Mouse (Mus musculus) forebrain, postnatal 0 days (tissue): ENCODE measurements at regions not wholly inside any gene's neighbourhood (a gene's known extent, or its start where the extent isn't known, plus 50 kb on each side); places are given as distances from the start of the nearest gene placed in this dataset.
A peak's percentile ranks its signal among the peaks of the same experiment; 100 is the strongest.

Source experiments
- ATAC-seq: fragments of 200-750 bp; cut with Nextera tagmentation; 2 replicates; pipeline ENCODE4 v1.8.0; 2017; ENCODE audit warnings: mild to moderate bottlenecking, moderate library complexity
- DNase-seq: peaks from one replicate; pipeline ENCODE4 v3.0.0-alpha.2; 2015
- H3K27ac ChIP-seq: fragments of 300-500 bp; sonication (generic); 2 replicates; pipeline ENCODE4 v1.5.1; 2014; ENCODE audit warnings: low read depth, mild to moderate bottlenecking, antibody characterized with exemption, low read length, moderate library complexity, mixed read lengths
- H3K27me3 ChIP-seq: fragments of 300-500 bp; sonication (generic); 2 replicates; pipeline ENCODE4 v1.6.1; 2014; ENCODE audit warnings: mild to moderate bottlenecking, low read length, mixed read lengths; ENCODE audit not compliant: insufficient read depth
- H3K36me3 ChIP-seq: fragments of 300-500 bp; sonication (generic); 2 replicates; pipeline ENCODE4 v1.6.1; 2014; ENCODE audit warnings: mild to moderate bottlenecking, moderate library complexity; ENCODE audit not compliant: insufficient read depth
- H3K4me1 ChIP-seq: fragments of 300-500 bp; sonication (generic); 2 replicates; pipeline ENCODE4 v1.6.1; 2014; ENCODE audit warnings: antibody characterized with exemption; ENCODE audit not compliant: insufficient read depth
- H3K4me2 ChIP-seq: fragments of 300-500 bp; sonication (generic); 2 replicates; pipeline ENCODE4 v1.6.1; 2014; ENCODE audit warnings: low read depth, mild to moderate bottlenecking, moderate library complexity
- H3K4me3 ChIP-seq: fragments of 300-500 bp; sonication (generic); 2 replicates; pipeline ENCODE4 v1.5.1; 2014; ENCODE audit warnings: low read depth, low read length, mixed read lengths
- H3K9ac ChIP-seq: fragments of 300-500 bp; sonication (generic); 2 replicates; pipeline ENCODE4 v1.6.1; 2014; ENCODE audit warnings: mild to moderate bottlenecking
- H3K9me3 ChIP-seq: fragments of 300-500 bp; sonication (generic); 2 replicates; pipeline ENCODE4 v1.6.1; 2016; ENCODE audit warnings: low read length
- CTCF ChIP-seq: sonication (generic); IDR thresholded peaks from 2 replicates; pipeline ENCODE4 v1.5.1; 2016; ENCODE audit warnings: antibody characterized with exemption, control low read depth, low read depth
- WGBS: fragments of 180-500 bp; shearing (Covaris S2); extraction: QIAGEN DNeasy Blood & Tissue Kit; methylation state at CpG from one replicate; pipeline ENCODE4 v1.1.7; 2014; 5-methylcytosine and 5-hydroxymethylcytosine counted together

DNA sequence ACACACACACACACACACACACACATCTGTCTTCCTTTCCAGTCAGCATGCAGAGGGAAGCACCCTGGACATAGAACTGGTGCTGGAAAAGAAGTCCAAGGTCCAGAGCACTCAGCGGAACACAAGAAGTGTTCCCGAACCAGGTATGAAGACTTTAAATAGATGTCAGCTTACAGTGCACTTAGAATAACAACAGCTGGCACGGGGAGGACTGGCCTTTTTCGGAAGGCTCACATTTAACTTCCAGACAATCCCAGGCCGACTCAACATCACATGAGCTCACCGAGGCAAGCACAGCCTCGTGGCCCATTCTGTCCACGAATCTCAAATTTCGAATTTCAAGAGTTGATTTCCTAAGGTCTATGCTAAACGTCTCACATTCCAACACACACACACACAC is 70.9 kb upstream of the Slc25a33 start:
- no peaks in the 10 kb centered on the region for H3K36me3 ChIP-seq
- H3K9me3 ChIP-seq, result no peaks in the 10 kb centered on the region
- TF ChIP-seq CTCF, result no peak
- no peak overlapping the region for H3K27ac ChIP-seq
- H3K27me3 ChIP-seq, result no peaks in the 10 kb centered on the region
- no peaks in the 10 kb centered on the region for H3K4me1 ChIP-seq
- H3K4me2 ChIP-seq, result no peak overlapping the region
- DNase-seq (no peak), ATAC-seq (no peak)
- no peak overlapping the region for H3K9ac ChIP-seq
- WGBS, result 83% methylated on average over 10 of the region's 10 CpGs
- H3K4me3 ChIP-seq, result no peak overlapping the region

DNA sequence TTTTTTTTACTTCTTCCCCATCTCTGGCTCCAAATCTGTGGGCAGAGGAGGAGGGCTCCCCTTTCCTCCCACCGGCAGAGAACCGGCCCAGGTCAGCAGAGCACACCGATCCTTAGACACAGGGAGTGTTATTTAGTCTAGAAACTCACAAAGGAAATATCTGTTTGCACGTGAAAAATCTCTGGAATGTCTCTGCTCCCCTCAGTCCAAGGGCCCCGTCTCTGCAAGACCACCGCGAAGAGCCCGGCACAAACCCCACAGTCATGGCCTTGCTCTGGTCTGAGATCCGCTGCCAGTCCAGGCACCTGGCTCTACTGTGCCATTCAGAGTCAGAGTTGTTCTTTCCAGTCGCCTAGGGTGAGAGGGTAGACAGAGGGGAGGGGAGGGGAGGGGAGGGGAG is 69.7 kb upstream of the Slc25a33 start:
- 66% methylated on average over 9 of the region's 10 CpGs for WGBS
- no peak for TF ChIP-seq CTCF
- no peak for DNase-seq

DNA sequence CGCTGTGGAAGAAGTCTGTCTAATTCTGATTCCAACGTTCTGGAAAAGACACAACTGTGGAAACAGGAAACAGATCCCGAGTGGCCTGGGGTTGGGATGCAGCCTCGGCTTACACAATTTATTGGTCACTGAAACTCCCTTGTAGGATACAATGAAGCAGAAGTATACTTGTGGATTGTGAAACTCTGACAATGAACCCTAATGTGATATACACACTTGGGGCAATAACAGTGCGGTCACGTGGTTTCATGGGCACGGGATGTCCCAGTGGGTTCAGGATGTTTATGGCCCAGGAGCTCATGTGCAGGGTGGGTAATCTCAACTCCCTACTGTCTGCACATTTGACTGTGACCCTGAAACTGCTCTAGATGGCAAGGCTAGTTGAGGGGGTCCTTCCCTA is 68.8 kb upstream of the Slc25a33 start:
- Histone ChIP-seq H3K4me1 (no peaks in the 10 kb centered on the region), H3K4me2 (no peak overlapping the region), H3K36me3 (no peaks in the 10 kb centered on the region), H3K9me3 (no peaks in the 10 kb centered on the region), H3K27me3 (no peaks in the 10 kb centered on the region), H3K9ac (no peak overlapping the region), H3K4me3 (no peak overlapping the region), H3K27ac (no peak overlapping the region)
- no peak for DNase-seq
- TF ChIP-seq CTCF, result no peak
- no peak for ATAC-seq
- WGBS, result 90% methylated on average over 7 of the region's 7 CpGs

More for the DNA sequence above, 69.7 kb upstream of the Slc25a33 start:
- Histone ChIP-seq H3K27me3 (no peaks in the 10 kb centered on the region), H3K4me3 (no peak overlapping the region), H3K9ac (no peak overlapping the region), H3K27ac (no peak overlapping the region), H3K9me3 (no peaks in the 10 kb centered on the region), H3K4me1 (no peaks in the 10 kb centered on the region), H3K36me3 (no peaks in the 10 kb centered on the region), H3K4me2 (no peak overlapping the region)
- no peak for ATAC-seq

GRCm38 (mm10) chr4:149841856-149842255 is 67.8 kb upstream of the Slc25a33 start:
- no peak overlapping the region for H3K4me2 ChIP-seq
- 66% methylated on average over 6 of the region's 6 CpGs for WGBS
- no peaks in the 10 kb centered on the region for H3K36me3 ChIP-seq
- H3K9me3 ChIP-seq, result no peaks in the 10 kb centered on the region
- no peaks in the 10 kb centered on the region for H3K27me3 ChIP-seq
- no peak for DNase-seq
- no peaks in the 10 kb centered on the region for H3K4me1 ChIP-seq
- H3K27ac ChIP-seq, result no peak overlapping the region
- H3K9ac ChIP-seq, result no peak overlapping the region
- H3K4me3 ChIP-seq, result no peak overlapping the region
- TF ChIP-seq CTCF, result peak; percentile 65
- no peak for ATAC-seq

DNA sequence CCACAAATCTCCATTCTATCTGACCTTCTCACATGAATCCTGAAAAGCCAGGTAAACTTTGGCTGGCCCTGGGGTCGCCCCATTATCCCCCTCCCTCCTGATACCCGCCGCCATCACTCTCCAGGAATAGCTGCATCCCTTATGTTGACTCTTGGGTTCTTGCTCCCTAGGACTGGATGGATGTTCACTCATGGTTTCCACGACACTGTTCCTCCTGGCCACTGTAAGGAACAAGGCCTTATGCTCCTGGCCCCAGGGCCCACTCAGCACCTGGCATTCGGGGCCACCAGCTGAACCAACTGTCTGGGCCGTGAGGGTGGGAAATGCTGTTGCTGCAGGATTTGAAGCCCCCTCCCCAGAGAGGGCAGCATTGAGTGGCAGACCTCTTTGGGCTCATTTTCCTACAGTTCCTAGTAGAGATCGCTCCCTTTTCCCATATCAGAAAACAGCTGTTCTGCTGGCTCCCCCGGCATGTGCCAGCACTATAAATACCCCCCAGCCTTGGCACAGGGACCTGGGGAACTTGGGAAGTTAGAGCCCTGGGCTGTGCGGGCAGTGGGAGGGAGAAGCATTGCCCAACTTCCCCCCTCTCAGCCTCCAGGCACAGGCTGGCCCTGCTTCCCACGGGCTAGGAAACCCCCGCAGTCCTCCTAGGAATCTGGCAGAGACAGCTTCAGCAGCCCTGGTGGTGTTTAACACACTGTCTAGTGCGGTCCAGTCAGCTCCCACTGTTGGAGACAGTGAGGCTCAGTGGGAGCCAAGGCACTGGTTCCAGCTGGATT is 66.6 kb upstream of the Slc25a33 start:
- 61% methylated on average over 12 of the region's 12 CpGs for WGBS
- Histone ChIP-seq H3K27me3 (no peaks in the 10 kb centered on the region), H3K4me2 (no peak overlapping the region), H3K27ac (no peak overlapping the region), H3K9ac (no peak overlapping the region), H3K9me3 (no peaks in the 10 kb centered on the region), H3K36me3 (no peaks in the 10 kb centered on the region), H3K4me3 (no peak overlapping the region), H3K4me1 (no peaks in the 10 kb centered on the region)
- ATAC-seq (peak; percentile 92), DNase-seq (peak; percentile 54)
- no peak for TF ChIP-seq CTCF

- H3K27me3 ChIP-seq, result no peaks in the 10 kb centered on the region
- 21% methylated on average over 3 of the region's 3 CpGs for WGBS
- no peak overlapping the region for H3K4me3 ChIP-seq
- H3K27ac ChIP-seq, result no peak overlapping the region
- TF ChIP-seq CTCF, result peak; percentile 47
- H3K4me1 ChIP-seq, result no peaks in the 10 kb centered on the region
- no peaks in the 10 kb centered on the region for H3K36me3 ChIP-seq
- no peak overlapping the region for H3K9ac ChIP-seq
- H3K9me3 ChIP-seq, result no peaks in the 10 kb centered on the region
- DNase-seq, result no peak
- no peak overlapping the region for H3K4me2 ChIP-seq
- ATAC-seq, result no peak
Observed at GRCm38 (mm10) chr4:149838682-149839081, 64.6 kb upstream of the Slc25a33 start.

DNA sequence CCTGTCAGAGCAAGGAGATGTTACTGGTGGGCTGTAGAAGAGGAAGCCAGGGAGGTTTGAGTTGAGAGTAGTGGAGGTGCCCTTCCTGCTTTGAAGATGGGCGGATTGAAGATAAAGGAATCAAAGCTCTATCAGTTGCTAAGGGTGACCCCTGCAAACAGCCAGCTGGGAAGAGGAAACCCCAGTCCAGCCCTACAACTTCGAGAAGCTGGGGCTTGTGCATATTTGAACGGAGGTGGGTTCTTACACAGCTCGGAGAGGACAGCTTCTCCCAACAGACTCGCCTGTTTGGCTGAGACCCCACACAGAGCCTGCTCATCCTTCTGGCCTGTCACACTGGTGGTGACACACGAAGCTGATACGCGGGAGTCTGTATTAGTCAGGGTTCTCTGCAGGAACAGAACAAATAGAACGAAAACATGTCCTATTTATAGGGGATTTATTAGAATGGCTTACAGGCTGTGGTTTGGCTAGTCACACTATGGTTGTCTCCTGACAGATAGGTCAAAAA is 60.6 kb upstream of the Slc25a33 start:
- DNase-seq, result no peak
- Histone ChIP-seq H3K9me3 (no peaks in the 10 kb centered on the region), H3K9ac (no peak overlapping the region), H3K4me3 (no peak overlapping the region), H3K4me1 (no peaks in the 10 kb centered on the region), H3K27me3 (no peaks in the 10 kb centered on the region), H3K4me2 (no peak overlapping the region), H3K36me3 (no peaks in the 10 kb centered on the region), H3K27ac (no peak overlapping the region)
- no peak for TF ChIP-seq CTCF
- no peak for ATAC-seq
- whole genome bisulfite sequencing, result 85% methylated on average over 9 of the region's 9 CpGs
